Mouse (Mus musculus) forebrain, embryonic 15.5 days (tissue): ENCODE measurements around the gene Samd1. TPM values are rescaled to one million over a fixed set of nuclear protein-coding genes. Genes with fewer than 3 reads are reported as not detected.
A peak's percentile ranks its signal among the peaks of the same experiment; 100 is the strongest.

ENCODE experiments used
- ATAC-seq: fragments of 200-750 bp; cut with Nextera tagmentation; replicated peaks from 2 replicates; pipeline ENCODE4 v1.8.0; 2017; ENCODE audit warnings: mild to moderate bottlenecking, moderate TSS enrichment, moderate library complexity
- H3K27ac ChIP-seq: fragments of 300-500 bp; sonication (generic); replicated peaks from 2 replicates; pipeline ENCODE4 v1.5.1; 2015; ENCODE audit warnings: mild to moderate bottlenecking, inconsistent platforms
- H3K27me3 ChIP-seq: fragments of 300-500 bp; sonication (generic); 2 replicates; pipeline ENCODE4 v1.6.1; 2015; ENCODE audit warnings: inconsistent platforms
- H3K36me3 ChIP-seq: fragments of 300-500 bp; sonication (generic); 2 replicates; pipeline ENCODE4 v1.6.1; 2015; ENCODE audit warnings: mild to moderate bottlenecking, inconsistent platforms
- H3K4me1 ChIP-seq: fragments of 300-500 bp; sonication (generic); 2 replicates; pipeline ENCODE4 v1.6.1; 2015; ENCODE audit warnings: inconsistent platforms
- H3K4me2 ChIP-seq: fragments of 300-500 bp; sonication (generic); replicated peaks from 2 replicates; pipeline ENCODE4 v1.6.1; 2015; ENCODE audit warnings: mild to moderate bottlenecking, inconsistent platforms
- H3K4me3 ChIP-seq: fragments of 300-500 bp; sonication (generic); 2 replicates; pipeline ENCODE4 v1.5.1; 2015; ENCODE audit warnings: mild to moderate bottlenecking, inconsistent platforms
- H3K9ac ChIP-seq: fragments of 300-500 bp; sonication (generic); replicated peaks from 2 replicates; pipeline ENCODE4 v1.6.1; 2015; ENCODE audit warnings: mild to moderate bottlenecking, inconsistent platforms
- H3K9me3 ChIP-seq: fragments of 300-500 bp; sonication (generic); 2 replicates; pipeline ENCODE4 v1.6.1; 2016; ENCODE audit warnings: inconsistent platforms
- WGBS: fragments of 180-500 bp; shearing (Covaris S2); methylation state at CpG from one replicate; pipeline ENCODE4 v1.1.7; 2015; ENCODE audit warnings: mixed read lengths; 5-methylcytosine and 5-hydroxymethylcytosine counted together
- polyA plus RNA-seq: library from polyadenylated mRNA; unstranded; fragments of >200 nt; fragmentation: Nextera tagmentation; extraction: Ambion mirVana; gene quantifications from 2 replicates; pipeline ENCODE4 v1.2.1, GENCODE M21; 2015

Samd1 gene
- polyA plus RNA-seq, 1 experiment from 2014 or later: 8.5 TPM

- Histone ChIP-seq H3K27ac (no peak overlapping the region), H3K4me3 (no peak overlapping the region), H3K27me3 (no peaks in the 10 kb centered on the region), H3K4me1 (no peaks in the 10 kb centered on the region), H3K9me3 (no peaks in the 10 kb centered on the region), H3K4me2 (no peak overlapping the region), H3K36me3 (peaks cover 72% of the 10 kb centered on the region), H3K9ac (no peak overlapping the region)
- 95% methylated on average over 14 of the region's 14 CpGs for WGBS
- ATAC-seq: no peak
These were observed 7.3 kb upstream of the Samd1 start for GRCm38 (mm10) chr8:83990170-83990569.

DNA sequence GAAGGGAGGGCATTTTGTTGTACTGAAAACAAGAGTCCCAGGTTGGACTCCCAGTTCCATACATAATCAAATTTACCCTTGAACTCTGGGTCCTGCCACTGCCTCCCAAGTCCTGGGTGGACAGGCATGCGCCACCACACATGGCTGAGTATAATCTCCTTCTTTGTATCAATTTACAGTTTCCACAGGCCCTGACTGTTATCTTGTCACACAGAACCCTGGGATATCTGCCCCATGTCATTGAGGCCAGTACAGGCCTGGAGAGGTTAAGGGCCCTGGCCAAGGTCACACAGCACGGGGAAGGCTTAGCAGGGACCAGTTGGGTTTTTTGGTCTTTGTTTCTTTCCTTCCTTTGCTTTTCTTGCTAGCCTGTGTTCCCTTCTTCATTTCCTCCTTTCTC is 5.0 kb upstream of the Samd1 start:
- Histone ChIP-seq H3K4me2 (no peak overlapping the region), H3K9ac (no peak overlapping the region), H3K36me3 (peaks cover 52% of the 10 kb centered on the region), H3K27ac (no peak overlapping the region), H3K4me3 (no peak overlapping the region), H3K4me1 (peaks cover 4% of the 10 kb centered on the region), H3K9me3 (no peaks in the 10 kb centered on the region), H3K27me3 (no peaks in the 10 kb centered on the region)
- no peak for ATAC-seq
- WGBS: 86% methylated on average over 2 of the region's 2 CpGs

DNA sequence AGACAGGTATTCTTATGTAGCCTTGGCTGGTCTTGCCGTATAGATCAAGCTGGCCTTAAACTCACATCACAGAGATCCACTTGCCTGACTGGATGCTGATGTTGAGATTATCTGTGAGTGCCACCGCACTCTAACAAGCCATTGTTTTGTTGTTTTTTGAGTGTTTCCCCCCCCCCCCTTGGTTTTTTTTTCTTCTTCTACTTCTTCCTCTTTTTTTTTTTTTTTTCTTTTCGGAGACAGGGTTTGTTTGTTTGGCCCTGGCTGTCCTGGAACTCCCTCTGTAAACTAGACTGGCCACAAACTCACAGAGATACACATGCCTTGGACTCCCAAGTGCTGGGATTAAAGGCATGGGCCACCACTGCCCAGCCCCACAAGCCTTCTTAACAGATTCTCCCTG is 3.4 kb upstream of the Samd1 start:
- Histone ChIP-seq H3K27ac (no peak overlapping the region), H3K4me1 (peaks cover 9% of the 10 kb centered on the region), H3K27me3 (no peaks in the 10 kb centered on the region), H3K4me3 (no peak overlapping the region), H3K9ac (no peak overlapping the region), H3K36me3 (peaks cover 40% of the 10 kb centered on the region), H3K4me2 (no peak overlapping the region), H3K9me3 (no peaks in the 10 kb centered on the region)
- no peak for ATAC-seq
- WGBS: 92% methylated on average over 3 of the region's 3 CpGs

GRCm38 (mm10) chr8:83995973-83996372 is 1.5 kb upstream of the Samd1 start:
- Histone ChIP-seq H3K27ac (no peak overlapping the region), H3K9ac (no peak overlapping the region), H3K27me3 (peaks cover 5% of the 10 kb centered on the region), H3K36me3 (peaks cover 41% of the 10 kb centered on the region), H3K4me2 (peak overlapping the region; percentile 89), H3K4me3 (peak overlapping the region; percentile 72; the same call in 1 of the 2 replicates), H3K9me3 (no peaks in the 10 kb centered on the region), H3K4me1 (peaks cover 17% of the 10 kb centered on the region)
- WGBS: 9% methylated on average over 12 of the region's 12 CpGs
- ATAC-seq: peak; percentile 7; the same call in 1 of the 2 replicates

DNA sequence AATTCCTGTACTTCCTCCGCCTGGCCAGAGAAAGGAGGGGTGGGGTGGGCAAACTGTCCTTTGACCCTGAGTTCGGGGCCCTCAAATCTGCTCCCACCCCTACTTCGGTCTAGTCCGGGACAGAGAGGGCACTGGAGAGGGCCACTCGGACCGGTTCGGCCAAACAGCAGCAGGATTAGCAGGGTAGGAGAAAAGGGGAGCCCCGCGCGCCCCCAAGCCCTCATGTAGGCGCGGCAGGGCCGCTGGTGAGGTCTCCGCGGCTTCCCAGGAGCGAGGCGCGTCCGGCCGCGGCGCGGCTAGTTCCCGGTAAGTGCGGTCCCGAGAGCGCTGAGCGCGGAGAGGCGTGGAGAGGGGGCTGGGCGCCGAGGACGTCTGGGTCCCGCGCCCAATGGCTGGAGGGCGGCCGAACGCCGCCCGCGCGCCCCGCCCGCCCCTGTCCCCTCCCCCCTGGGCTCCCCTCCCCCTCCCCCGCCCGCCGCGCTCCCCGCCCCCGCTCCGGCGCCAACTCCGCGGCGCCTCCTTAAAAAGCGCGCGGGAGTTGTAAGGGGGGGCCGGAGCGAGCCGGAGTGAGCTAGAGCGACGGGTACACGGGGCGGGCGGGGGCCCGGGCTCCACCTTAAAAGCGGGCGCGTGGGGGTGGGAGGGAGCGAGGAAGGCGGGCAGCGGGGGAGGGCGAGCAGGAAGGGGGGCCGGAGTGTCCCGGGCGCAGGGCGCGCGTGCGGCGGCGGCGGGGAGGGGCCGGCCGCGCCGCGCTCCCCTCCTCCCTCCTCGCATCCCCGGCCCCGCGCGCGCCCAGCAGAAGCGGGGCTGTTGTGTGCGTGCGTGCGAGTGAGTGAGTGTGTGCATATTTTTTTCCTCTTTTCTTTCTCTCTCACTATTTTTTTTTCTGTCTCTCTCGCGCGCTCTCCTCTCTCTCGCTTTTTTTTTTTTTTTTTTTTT is 636 bp upstream of the Samd1 start:
- peaks cover 14% of the 10 kb centered on the region for H3K27me3 ChIP-seq
- H3K4me1 ChIP-seq: peaks cover 25% of the 10 kb centered on the region
- peak overlapping the region; percentile 78 for H3K9ac ChIP-seq
- no peaks in the 10 kb centered on the region for H3K9me3 ChIP-seq
- peak overlapping the region; percentile 94 for H3K27ac ChIP-seq
- H3K4me2 ChIP-seq: peak overlapping the region; percentile 89
- WGBS: under 1% methylated on average over 59 of the region's 103 CpGs
- ATAC-seq: peak; percentile 75
- H3K36me3 ChIP-seq: peaks cover 35% of the 10 kb centered on the region
- H3K4me3 ChIP-seq: peak overlapping the region; percentile 72

DNA sequence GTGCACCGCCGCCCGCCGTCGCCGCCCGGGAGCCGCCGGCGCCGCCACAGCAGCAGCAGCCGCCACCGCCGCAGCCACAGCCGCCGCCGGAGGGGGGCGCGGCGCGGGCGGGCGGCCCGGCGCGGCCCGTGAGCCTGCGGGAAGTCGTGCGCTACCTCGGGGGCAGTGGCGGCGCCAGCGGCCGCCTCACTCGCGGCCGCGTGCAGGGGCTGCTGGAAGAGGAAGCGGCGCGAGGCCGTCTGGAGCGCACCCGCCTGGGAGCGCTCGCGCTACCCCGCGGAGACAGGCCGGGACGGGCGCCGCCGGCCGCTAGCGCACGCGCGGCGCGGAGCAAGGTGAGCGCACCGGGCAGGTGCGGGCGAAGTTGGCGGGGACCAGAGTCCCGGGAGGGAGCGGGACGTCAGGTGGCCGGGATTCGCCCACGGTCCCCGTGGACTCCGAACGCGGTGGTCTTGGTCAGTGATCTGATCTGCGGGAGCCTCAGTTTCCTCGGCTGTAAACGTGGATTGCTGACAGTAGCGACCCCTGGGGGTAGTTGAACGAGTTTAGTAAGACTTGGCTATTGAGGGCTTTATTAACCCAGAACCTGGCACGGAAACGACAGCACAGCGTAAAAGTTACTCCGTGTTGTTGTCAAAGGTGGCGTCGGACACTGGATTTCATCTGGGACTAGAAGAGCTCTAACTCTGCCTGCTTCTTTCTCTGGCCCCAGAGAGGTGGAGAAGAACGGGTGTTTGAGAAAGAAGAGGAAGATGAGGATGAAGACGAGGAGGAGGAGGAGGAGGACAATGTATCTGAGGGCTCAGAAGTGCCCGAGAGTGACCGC is 972 bp downstream of the Samd1 start:
- H3K4me3 ChIP-seq: peak overlapping the region; percentile 76

DNA sequence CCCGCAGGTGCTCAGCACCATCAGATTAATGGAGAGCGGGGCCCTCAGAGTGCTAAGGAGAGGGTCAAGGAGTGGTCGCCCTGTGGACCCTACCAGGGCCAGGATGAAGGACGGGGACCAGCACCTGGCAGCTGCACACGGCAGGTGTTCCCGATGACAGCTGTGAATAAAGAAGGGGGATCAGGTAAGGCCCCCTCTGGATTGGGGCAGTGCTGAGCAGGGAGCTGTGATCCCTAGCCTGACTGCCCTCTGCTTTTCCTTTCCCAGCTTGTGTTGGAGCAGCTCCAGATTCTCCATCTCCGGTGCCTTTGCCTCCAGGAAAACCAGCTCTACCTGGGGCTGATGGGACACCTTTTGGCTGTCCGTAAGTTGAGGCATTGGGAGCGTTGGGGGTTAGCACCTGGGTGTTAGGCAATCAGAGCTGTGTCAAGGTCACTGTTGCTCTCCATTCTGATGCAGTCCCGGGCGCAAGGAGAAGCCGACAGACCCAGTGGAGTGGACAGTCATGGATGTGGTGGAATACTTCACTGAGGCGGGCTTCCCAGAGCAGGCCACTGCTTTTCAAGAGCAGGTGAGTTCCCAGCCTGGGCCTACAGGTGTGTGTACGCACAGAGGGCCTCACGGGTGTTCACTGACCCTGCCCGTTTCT is 1.7 kb downstream of the Samd1 start:
- WGBS: 66% methylated on average over 16 of the region's 16 CpGs
- H3K4me3 ChIP-seq: peak overlapping the region; percentile 76
- no peak overlapping the region for H3K27ac ChIP-seq
- H3K4me1 ChIP-seq: peaks cover 37% of the 10 kb centered on the region
- peaks cover 24% of the 10 kb centered on the region for H3K36me3 ChIP-seq
- H3K9ac ChIP-seq: peak overlapping the region; percentile 70; the same call in 1 of the 2 replicates
- no peaks in the 10 kb centered on the region for H3K9me3 ChIP-seq
- peak overlapping the region; percentile 76 for H3K4me2 ChIP-seq
- peaks cover 14% of the 10 kb centered on the region for H3K27me3 ChIP-seq
- no peak for ATAC-seq

More for the DNA sequence above, 972 bp downstream of the Samd1 start:
- Histone ChIP-seq H3K9me3 (no peaks in the 10 kb centered on the region), H3K27me3 (peaks cover 14% of the 10 kb centered on the region), H3K36me3 (peaks cover 28% of the 10 kb centered on the region), H3K4me2 (peak overlapping the region; percentile 76), H3K27ac (peak overlapping the region; percentile 87), H3K4me1 (peaks cover 31% of the 10 kb centered on the region), H3K9ac (peak overlapping the region; percentile 70)
- peak; percentile 33 for ATAC-seq
- 1% methylated on average over 68 of the region's 92 CpGs for WGBS

DNA sequence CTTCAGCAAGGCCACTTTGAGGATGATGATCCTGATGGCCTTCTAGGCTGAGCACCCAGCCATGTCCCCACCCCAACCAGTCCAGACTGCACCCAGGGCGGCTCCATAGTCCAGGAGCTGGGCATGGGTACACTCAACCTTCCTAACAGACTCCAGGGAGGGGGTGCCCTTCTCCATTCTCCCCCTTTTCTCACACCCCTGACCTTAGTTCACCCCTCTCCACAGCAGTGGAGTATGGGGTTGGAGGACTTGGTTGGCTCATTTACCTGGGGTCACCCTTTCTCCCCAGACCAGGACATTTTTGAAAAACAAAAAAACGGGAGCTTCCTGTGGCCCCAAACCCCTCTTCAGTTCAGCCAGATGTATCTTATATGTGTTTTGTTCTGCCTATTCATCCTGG is 2.4 kb downstream of the Samd1 start:
- no peak for ATAC-seq
- Histone ChIP-seq H3K27me3 (peaks cover 14% of the 10 kb centered on the region), H3K36me3 (peaks cover 21% of the 10 kb centered on the region), H3K4me2 (peak overlapping the region; percentile 76; the same call in 1 of the 2 replicates), H3K27ac (no peak overlapping the region), H3K9me3 (no peaks in the 10 kb centered on the region), H3K4me1 (peaks cover 40% of the 10 kb centered on the region), H3K4me3 (0 out of 2 replicates have a peak overlapping the region, but pooled peaks have one; percentile 76), H3K9ac (no peak overlapping the region)
- 93% methylated on average over 2 of the region's 2 CpGs for WGBS

GRCm38 (mm10) chr8:84001281-84002000 is 4.0 kb downstream of the Samd1 start, which contains the start of gene 1700067K01Rik:
Gene 1700067K01Rik (plus strand): TSS chr8:84001502.
- 0 out of 2 replicates have a peak within 1 kb of the TSS, but pooled peaks have one; percentile 1 for H3K4me2 ChIP-seq
- H3K27ac ChIP-seq: no peak within 1 kb of the TSS
- 20% methylated on average over 61 of the region's 61 CpGs for WGBS
- peak within 1 kb of the TSS; percentile 2; the same call in 1 of the 2 replicates for H3K4me3 ChIP-seq
- H3K27me3 ChIP-seq: peaks cover 14% of the 10 kb centered on the region
- ATAC-seq: no peak
- peaks cover 17% of the 10 kb centered on the region for H3K36me3 ChIP-seq
- no peaks in the 10 kb centered on the region for H3K9me3 ChIP-seq
- H3K4me1 ChIP-seq: peaks cover 43% of the 10 kb centered on the region
- peak within 1 kb of the TSS; percentile 8; the same call in 1 of the 2 replicates for H3K9ac ChIP-seq

DNA sequence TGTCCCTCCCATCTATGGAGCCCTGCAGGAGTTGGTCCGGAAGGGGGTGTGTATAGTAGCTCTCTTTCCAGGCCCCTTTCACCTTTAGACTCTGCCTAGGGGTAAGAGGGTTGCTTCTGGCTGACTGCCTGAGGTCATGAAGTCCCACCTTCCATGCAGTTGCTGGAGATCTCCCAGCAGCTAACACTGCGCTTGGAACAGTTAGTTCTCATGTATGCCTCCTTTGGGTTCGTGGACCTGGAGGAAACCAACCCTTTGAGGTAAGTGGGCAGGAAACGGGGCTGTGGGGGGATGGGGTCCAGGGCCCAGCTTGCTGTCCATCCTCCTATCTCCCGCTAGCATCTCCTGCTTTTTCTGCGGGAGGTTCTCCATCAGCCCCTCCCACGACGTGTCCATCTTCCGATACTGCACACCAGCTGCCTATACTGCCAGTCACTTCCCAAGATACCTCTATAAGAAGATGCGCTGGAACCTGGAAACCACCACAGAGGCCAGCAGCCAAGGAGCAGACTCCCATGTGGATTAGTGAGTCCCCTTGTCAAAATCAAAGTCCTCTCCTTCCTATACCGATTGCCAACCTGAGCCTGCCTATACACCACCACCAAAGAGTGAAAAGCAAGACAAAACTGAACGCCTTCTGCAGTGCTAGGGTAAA is 5.6 kb downstream of the Samd1 start:
- Histone ChIP-seq H3K4me1 (peaks cover 40% of the 10 kb centered on the region), H3K27me3 (peaks cover 14% of the 10 kb centered on the region), H3K36me3 (peaks cover 17% of the 10 kb centered on the region), H3K27ac (no peak overlapping the region), H3K4me2 (no peak overlapping the region), H3K9ac (no peak overlapping the region), H3K4me3 (no peak overlapping the region), H3K9me3 (no peaks in the 10 kb centered on the region)
- WGBS: 56% methylated on average over 12 of the region's 12 CpGs
- ATAC-seq: no peak
